Mouse (Mus musculus) cerebellum, adult 11-12 months (tissue): ENCODE measurements around the gene Il22.
"Not testable (repeated sequence)": the region's sequence is repeated elsewhere in the genome, so short reads cannot be mapped to it uniquely, and the experiment has no call there.

Experiments
- DNase-seq: peaks from one replicate; pipeline ENCODE4 v3.0.0; 2022

Gene Il22

GRCm38 (mm10) chr10:118204642-118205041, at the start of gene Il22:
TSS of gene Il22 (plus strand) at chr10:118204942.
- DNase-seq, result no peak

GRCm38 (mm10) chr10:118155932-118156331, 48.8 kb upstream of the Il22 start:
- DNase-seq, result no peak

- no peak for DNase-seq
These were observed 43.6 kb upstream of the Il22 start for GRCm38 (mm10) chr10:118161131-118161530.

GRCm38 (mm10) chr10:118169212-118169611, 35.5 kb upstream of the Il22 start:
- no peak for DNase-seq

- no peak for DNase-seq
These were observed 32.3 kb upstream of the Il22 start for GRCm38 (mm10) chr10:118172416-118172815.

- DNase-seq, result no peak
These were observed 31.9 kb upstream of the Il22 start for GRCm38 (mm10) chr10:118172876-118173275.

GRCm38 (mm10) chr10:118175542-118175941, 29.2 kb upstream of the Il22 start:
- DNase-seq, result not testable (repeated sequence)

- DNase-seq, result no peak
These were observed 26.0 kb upstream of the Il22 start for GRCm38 (mm10) chr10:118178735-118179151.

- DNase-seq, result no peak
These were observed 25.5 kb upstream of the Il22 start for GRCm38 (mm10) chr10:118179265-118179664.

- not testable (repeated sequence) for DNase-seq
These were observed 9.6 kb upstream of the Il22 start for GRCm38 (mm10) chr10:118195150-118195549.

GRCm38 (mm10) chr10:118215719-118216393, 11.1 kb downstream of the Il22 start:
- not testable (repeated sequence) for DNase-seq

- not testable (repeated sequence) for DNase-seq
These were observed 22.9 kb downstream of the Il22 start for GRCm38 (mm10) chr10:118227629-118228028.

GRCm38 (mm10) chr10:118232607-118233006, 27.9 kb downstream of the Il22 start:
- not testable (repeated sequence) for DNase-seq

- not testable (repeated sequence) for DNase-seq
These were observed 35.9 kb downstream of the Il22 start, which contains the start of gene Gm32717 for GRCm38 (mm10) chr10:118240680-118241079. TSS of gene Gm32717 (minus strand) at chr10:118240780.

- DNase-seq, result not testable (repeated sequence)
These were observed 44.4 kb downstream of the Il22 start for GRCm38 (mm10) chr10:118249006-118249595.

GRCm38 (mm10) chr10:118250852-118251295, 46.1 kb downstream of the Il22 start:
- DNase-seq, result no peak

- not testable (repeated sequence) for DNase-seq
These were observed 53.6 kb downstream of the Il22 start, which contains the start of gene Gm32802 for GRCm38 (mm10) chr10:118258388-118258787. TSS of gene Gm32802 (plus strand) at chr10:118258688.
